Mouse (Mus musculus) olfactory bulb, adult 2 months (tissue): ENCODE results near the gene Zfp985.

ENCODE experiments used
- CTCF ChIP-seq: fragments of 200-500 bp; IDR thresholded peaks from 2 replicates; pipeline ENCODE4 v1.5.1; 2012; ENCODE audit warnings: low read depth, mild to moderate bottlenecking, low read length, moderate library complexity; ENCODE audit not compliant: insufficient read depth
- POLR2A ChIP-seq: fragments of 200-500 bp; IDR thresholded peaks from 2 replicates; pipeline ENCODE4 v1.6.1; 2012; ENCODE audit warnings: mild to moderate bottlenecking, low read depth, low read length, moderate library complexity; ENCODE audit not compliant: insufficient read depth

- TF ChIP-seq POLR2A (no peak), CTCF (no peak)
Observed at GRCm38 (mm10) chr4:147520100-147520499, 33.0 kb upstream of the Zfp985 start.
